Mouse (Mus musculus) layer of hippocampus, adult 2 months (tissue): ENCODE measurements around the gene Il15ra. TPM values are rescaled to one million over a fixed set of nuclear protein-coding genes. Genes with fewer than 3 reads are reported as not detected.

Experiments used
- DNase-seq, 2 experiments: peaks; one replicate each; pipeline ENCODE4 v3.0.0; 2022; ENCODE audit warnings: low spot score in 2 of 2
- H3K27ac ChIP-seq: fragments of 200-600 bp; 2 replicates; pipeline ENCODE4 v1.8.1; 2022
- H3K4me3 ChIP-seq: fragments of 200-600 bp; 2 replicates; pipeline ENCODE4 v1.8.1; 2022; ENCODE audit warnings: mild to moderate bottlenecking
- CTCF ChIP-seq: fragments of 200-600 bp; conservative IDR thresholded peaks from 2 replicates; pipeline ENCODE4 v1.8.1; 2022; ENCODE audit warnings: antibody characterized with exemption, mild to moderate bottlenecking, moderate library complexity
- long read RNA-seq, 2 experiments: library from polyadenylated mRNA; stranded (forward); transcript quantifications; one replicate each; pipeline ENCODE4 v2.0.0; 2021; ENCODE audit warnings: borderline mapping rate in 2 of 2
- total RNA-seq, 2 experiments: library from RNA; stranded (reverse); gene quantifications; 2 replicates each; pipeline ENCODE4 v1.2.3; 2021

Il15ra gene
- 1 to 10 TPM; 6.2 to 8.0 TPM for total RNA-seq
- long read RNA-seq, experiment 1 = 0 reads
- long read RNA-seq, experiment 2, partial matches to known transcripts = 1 of 3 reads
- long read RNA-seq, experiment 2, other reads (novel, unspliced or antisense) = 0 of 3 reads

DNA sequence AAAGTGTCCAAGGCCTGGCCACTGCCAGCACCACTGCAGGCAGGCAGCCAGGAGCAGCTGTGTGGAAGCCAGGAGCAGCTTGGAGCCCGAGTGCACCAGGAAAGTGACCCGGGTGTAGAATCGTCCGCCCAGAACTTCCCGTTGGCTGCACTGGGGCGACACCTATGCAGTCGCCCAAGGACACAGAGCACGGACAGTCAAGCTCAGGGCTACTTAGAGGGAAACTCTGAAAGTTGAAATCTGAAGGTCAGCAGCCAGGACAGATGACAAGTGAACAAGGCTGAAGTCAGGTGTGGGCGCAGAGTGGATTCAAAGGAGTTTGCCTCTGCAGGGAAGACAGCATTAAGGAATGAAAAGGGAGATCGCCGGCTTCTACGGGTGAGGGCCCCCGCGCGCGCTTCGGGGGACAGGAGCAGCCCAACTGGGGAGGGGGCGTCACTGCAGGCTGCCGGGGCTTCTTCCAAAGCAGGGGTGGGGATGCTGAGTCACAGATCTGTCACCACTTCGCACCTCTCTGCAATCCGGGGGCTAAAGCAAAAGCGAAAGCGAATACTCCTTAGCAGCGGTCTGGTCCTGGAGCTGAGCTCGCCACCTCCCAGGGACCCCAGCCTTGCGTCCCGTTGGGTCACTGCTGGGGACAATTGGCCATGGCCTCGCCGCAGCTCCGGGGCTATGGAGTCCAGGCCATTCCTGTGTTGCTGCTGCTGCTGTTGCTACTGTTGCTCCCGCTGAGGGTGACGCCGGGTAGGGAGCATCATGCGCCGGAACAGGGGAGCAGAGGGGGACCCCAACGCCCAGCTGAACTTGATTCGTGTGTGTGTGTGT lies at the start of gene Il15ra:
Il15ra (plus strand) TSS at position 90 of the 825 bp plus-strand sequence.
- TF ChIP-seq CTCF = no peak
- Histone ChIP-seq H3K4me3 (peak within 1 kb of the TSS; percentile 86), H3K27ac (peak within 1 kb of the TSS; percentile 73)
- peak; percentile 44 to 45 for DNase-seq

DNA sequence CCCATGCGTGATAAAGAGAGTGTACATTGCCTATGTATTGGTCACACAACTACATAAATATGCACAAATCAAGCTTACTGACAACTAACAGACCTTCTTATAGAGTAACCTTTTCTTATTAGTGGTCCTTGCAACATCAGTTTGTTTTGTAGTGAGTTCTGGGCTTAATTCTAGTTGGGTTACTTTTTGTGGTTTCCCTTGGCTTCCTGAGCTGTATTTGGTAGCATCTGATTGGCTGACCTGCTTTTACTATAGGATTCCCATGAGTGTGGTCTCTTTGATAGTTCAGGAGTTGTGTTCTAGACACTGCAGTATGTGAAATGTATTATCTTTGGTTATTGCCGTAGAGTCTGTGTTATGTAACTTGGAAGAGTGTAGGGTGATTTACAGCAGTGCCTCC lies 47.5 kb upstream of the Il15ra start:
- no peak overlapping the region for H3K27ac ChIP-seq
- no peak overlapping the region for H3K4me3 ChIP-seq
- no peak for DNase-seq
- no peak for TF ChIP-seq CTCF

DNA sequence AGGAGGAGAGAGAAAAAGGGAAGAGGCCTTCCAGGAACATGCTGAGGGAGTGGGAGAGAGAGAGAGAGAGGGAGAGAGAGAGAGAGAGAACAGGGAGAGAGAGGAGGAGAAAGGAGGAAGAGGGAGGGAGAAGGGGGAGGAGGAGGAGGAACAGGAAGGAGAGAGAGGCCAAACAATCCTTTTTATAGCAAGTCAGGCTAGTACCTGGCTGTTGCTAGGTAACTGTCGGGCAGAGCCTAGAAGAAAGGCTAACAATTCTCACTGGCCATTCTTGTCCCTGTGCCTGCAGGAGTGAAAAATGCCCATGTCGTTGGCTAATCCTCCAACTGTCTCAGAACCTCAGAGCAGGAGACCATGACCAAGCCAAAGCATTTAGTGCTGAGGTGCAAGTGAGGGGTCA lies 45.8 kb upstream of the Il15ra start:
- H3K4me3 ChIP-seq = no peak overlapping the region
- DNase-seq = no peak
- TF ChIP-seq CTCF = no peak
- no peak overlapping the region for H3K27ac ChIP-seq

DNA sequence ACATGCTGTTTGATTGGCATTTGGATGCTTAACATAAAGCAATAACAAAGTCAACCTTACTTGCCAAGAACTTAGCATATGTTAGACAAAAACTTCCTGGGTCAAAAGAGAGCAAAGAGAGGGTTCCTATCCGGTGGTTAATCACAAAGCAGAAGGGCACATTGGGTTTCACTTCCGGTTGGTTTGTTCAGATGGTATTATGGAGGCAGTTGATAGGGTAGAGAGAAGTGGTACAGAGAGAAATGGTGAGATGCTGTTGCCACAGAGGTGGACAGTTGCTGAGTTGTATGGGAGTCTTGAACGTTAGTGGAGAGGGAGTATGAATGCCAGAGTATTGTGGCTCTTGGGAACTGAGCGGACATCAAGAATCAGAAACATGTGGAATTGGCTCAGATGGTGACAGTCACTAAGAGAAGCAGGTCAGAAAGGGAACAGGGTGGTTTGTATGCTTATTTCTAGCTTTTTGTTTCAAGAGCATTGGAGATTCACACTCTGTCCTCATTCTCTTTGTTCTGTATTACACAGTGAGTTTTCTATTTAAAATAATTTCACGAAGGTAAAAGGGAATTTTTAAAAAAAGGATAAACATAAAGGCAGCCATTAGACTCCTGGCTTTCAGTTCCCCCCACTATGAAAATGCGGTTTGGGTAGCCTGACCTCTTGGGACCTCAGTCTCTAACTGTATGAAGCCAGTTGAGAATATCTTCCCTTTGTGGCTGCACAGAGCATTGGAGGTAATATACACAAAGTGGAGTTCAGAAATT lies 42.8 kb upstream of the Il15ra start:
- no peak for TF ChIP-seq CTCF
- no peak for DNase-seq

DNA sequence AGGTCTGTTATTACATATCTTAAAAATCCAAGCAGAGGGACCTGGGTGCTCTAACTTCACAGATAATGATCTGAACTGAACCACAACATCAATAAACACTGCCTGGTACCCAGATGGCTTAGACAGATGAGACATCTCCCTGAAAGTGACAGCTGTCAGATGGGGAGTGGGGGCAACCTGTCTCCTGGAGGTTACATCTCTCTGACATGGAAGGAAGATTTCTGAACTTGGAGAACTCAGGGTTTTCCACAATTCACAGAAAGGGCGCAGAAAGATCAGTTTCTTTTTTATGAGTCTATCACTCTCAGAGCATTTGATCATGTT lies 42.2 kb upstream of the Il15ra start:
- no peak for TF ChIP-seq CTCF
- no peak overlapping the region for H3K4me3 ChIP-seq
- no peak for DNase-seq
- no peak overlapping the region for H3K27ac ChIP-seq

More for the DNA sequence above, 42.8 kb upstream of the Il15ra start:
- Histone ChIP-seq H3K27ac (no peak overlapping the region), H3K4me3 (no peak overlapping the region)

DNA sequence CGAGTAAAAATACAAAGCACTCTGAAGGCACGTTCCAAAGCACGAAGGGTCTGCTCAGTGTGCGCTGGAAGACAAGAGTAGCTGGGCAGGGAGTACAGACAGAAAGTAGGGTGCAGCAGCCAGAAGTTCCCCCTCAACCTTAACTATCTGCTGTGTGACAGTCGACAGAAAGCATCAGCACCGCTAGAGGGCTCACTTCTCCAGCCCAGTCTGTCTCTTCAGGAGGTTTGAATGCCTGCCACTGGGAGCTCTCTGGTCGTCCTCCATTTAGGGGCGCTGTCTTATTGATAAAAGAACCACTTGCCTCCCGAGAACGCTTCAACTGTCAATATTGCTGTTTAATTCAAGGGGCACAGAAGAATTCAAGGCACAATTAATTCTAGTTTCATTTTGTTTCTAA lies 41.1 kb upstream of the Il15ra start:
- peak; percentile 80 for TF ChIP-seq CTCF
- Histone ChIP-seq H3K4me3 (peak overlapping the region; percentile 47), H3K27ac (peak overlapping the region; percentile 65; the same call in 1 of the 2 replicates)
- DNase-seq = peak; percentile 80 to 88

DNA sequence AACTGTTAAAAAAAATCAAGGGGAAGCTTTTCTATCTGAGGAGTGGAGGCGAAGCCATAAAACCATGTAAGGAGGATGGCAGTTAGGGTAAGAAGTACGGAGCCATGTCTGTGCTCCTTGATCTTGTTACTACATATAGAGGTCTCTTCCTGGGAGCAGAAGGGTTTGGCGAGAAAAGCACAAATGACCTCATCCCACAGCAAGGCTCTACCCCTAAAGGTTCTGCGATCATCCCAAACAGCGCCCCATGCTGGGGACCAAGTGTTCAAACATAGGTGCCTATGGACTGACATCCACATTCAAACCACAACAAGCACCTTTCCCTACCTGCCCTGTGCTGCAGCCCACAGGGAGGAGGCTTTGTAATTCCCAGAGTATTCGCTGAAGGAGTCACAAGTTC lies 40.7 kb upstream of the Il15ra start:
- peak in 1 of 2 experiments; percentile 36 for DNase-seq
- TF ChIP-seq CTCF = peak; percentile 53
- Histone ChIP-seq H3K4me3 (peak overlapping the region; percentile 47), H3K27ac (peak overlapping the region; percentile 65; the same call in 1 of the 2 replicates)

DNA sequence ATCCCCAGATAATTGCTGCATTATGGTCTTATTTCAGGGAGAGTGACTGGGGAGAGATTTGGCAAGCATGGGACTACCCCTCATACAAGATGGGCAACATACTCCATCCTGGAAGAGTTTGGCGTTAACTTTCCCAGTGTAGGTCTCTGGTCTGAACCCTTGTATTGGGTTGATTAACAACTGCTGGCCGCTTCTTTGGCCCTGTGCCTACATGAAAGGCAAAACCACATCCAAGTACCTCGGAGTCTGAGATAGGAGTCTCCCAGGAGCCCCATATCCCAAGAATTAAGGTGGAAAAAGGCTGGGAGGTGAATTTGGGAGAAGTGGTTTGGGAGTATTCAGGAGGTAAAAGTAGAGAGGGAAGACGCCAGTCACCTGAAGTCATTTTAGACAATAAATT lies 40.3 kb upstream of the Il15ra start:
- no peak for TF ChIP-seq CTCF
- DNase-seq = no peak
- Histone ChIP-seq H3K4me3 (no peak overlapping the region), H3K27ac (0 out of 2 replicates have a peak overlapping the region, but pooled peaks have one; percentile 65)

DNA sequence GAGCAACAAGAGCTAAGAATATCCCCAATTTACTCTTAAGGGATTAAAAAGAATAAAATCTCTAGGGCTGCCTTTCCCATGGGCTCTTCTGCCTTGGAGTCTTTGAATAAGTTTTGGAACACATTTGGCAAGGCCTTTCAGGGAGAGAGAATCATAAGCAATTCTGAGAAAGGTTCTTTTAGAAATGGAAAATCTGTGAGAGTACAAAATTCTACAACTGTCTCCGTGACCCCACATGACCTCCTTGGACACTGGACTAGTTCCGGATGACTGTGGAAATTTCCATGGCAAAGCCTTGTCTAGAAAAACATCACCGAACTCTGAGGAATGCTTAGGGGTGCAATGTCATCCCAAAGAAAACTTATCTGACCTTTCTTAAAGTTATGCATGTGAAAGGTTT lies 39.8 kb upstream of the Il15ra start:
- Histone ChIP-seq H3K27ac (no peak overlapping the region), H3K4me3 (no peak overlapping the region)
- no peak for DNase-seq
- TF ChIP-seq CTCF = no peak

DNA sequence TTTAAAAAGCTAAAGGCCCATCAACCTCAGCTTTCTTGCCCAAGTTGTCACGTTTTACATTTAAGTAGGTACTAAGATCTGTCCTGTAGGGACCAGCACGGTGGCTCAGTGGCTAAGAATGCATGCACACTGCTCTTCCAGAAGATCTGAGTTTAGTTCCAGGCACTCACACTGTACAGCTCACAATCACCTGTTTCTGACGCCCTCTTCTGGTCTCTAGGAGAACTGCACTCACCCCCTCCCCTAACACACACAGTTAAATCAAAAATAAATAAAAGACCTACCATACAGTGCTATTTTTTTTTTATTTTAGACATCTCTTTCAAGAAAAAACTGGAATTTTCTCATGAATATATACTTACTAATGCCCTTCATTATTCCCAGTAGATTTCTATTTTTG lies 32.9 kb upstream of the Il15ra start:
- Histone ChIP-seq H3K4me3 (no peak overlapping the region), H3K27ac (no peak overlapping the region)
- no peak for DNase-seq
- peak; percentile 63 for TF ChIP-seq CTCF

DNA sequence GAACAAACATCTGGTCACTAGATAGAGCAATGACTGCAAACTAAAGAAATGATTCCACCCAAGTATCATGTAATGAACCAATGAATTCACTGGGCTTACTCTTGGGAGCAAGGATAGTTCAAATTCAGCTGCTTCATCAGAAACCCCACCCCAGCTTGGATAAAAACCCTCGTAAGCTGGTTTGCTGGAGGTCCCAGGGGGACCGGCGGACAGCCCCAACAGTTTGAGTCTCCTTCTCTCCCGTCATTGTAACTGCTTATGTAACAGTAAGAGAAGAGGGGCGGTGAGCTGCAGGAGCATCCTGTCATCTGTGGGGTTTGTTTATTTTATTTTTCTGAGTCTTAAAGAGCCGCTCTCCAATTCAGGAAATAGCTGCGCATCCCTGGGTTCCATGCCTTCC lies 25.5 kb upstream of the Il15ra start:
- Histone ChIP-seq H3K27ac (no peak overlapping the region), H3K4me3 (no peak overlapping the region)
- TF ChIP-seq CTCF = no peak
- no peak for DNase-seq

DNA sequence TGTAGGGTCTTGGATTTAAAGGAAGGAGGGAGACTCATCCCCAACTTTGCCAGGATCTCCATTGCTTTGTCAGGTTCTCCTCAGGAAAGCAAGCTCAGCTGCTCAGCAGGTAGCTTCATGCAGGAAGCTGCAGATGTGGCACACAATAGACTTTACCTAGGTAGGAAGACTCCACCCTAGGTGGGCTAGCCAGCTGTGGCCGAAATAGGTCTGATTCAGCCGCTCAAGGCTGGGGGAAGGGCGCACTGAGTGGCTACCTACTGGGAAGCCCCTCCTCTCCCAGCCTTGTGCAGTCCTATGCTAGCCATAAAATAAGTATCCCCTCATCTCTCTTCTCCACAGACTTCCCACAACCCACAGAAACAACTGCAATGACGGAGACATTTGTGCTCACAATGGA lies 22.4 kb upstream of the Il15ra start:
- H3K27ac ChIP-seq = no peak overlapping the region
- no peak for TF ChIP-seq CTCF
- no peak for DNase-seq
- H3K4me3 ChIP-seq = no peak overlapping the region

DNA sequence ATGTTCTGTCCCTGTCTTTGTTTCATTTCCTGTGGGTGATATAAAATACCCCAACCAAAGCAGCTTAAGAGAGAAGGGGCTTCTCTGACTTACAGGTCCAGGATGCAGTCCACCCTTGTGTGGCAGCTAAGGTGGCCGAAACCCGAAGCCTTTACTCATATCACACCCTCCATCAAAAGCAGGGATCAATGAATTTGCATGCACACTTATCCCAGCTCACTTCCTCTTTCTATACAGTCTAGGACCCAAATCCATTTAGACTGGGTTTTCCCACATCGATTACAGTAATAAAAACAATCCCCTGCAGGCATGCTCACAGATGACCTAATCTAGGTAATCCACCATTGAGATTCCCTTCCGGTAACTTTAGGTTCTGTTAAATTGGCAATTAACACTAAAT lies 18.6 kb upstream of the Il15ra start:
- no peak for DNase-seq
- Histone ChIP-seq H3K4me3 (no peak overlapping the region), H3K27ac (no peak overlapping the region)
- no peak for TF ChIP-seq CTCF
